Mouse (Mus musculus) brain, embryonic 18.5 days (tissue): Measurements from ENCODE around the gene Gstp1.
"Not testable (repeated sequence)": the region's sequence is repeated elsewhere in the genome, so short reads cannot be mapped to it uniquely, and the experiment has no call there.

Source experiments
- DNase-seq: peaks from one replicate; pipeline ENCODE4 v3.0.0-alpha.2; 2012; ENCODE audit warnings: low read depth, low spot score

Gene Gstp1

DNA sequence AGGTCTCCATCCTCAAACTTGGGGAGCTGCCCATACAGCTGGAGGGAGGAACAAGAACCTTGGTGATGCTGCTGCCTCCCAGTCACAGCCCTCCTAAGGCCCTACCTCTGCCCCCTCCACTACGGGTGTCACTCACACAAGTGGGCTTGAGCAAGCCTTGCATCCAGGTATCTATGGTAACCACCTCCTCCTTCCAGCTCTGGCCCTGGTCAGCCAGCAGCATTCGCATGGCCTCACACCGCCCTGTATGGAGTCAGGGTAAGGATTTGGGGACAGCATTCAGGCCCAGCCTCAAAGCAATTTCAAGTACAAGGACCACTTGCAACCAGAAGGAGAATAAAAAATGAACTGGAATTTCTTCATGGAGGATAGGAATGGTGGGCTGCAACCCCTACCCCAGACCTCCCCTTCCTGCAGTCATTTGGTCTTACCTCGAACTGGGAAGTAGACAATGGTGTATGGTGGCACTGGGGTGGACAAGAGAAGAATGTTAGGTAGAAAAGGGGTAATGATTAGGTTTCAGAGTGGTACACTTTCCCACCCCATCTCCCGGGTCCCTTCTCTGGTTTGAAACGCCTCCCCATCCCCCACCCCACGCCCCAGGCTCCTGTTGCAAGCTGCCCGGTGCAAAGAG, 514 bp downstream of the Gstp1 start:
- DNase-seq = not testable (repeated sequence)

DNA sequence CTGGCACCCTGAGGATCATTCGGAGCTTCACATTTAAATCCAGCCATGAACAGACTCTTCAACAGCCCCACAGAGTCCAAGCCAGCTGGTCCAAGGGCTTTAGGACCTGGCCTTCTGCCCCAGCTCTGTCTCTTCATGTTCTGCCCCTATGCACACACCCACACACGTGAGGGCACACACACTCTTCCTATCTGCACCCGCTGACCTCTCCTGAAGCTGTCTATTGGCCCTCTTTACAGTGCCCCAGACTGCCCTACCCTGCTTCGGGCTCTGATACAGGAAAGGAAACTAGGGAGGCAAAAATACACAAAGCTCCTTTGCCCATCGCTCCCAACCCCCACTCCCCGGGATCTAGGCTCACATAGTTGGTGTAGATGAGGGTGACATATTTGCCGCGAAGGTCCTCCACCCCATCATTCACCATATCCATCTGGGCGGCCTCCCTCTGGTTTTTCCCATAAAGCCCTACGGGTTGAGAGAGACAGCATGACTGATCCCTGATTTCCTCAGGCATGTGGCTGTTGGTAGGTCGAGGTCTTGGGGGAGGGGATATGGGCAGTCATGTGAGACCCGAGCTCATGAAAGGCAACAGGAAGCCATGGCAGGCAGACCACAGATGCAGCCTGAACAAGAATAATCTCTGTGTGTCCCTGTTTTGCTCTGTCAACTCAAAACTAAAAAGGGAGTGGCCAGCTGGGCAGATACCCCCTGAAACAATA, 1.3 kb downstream of the Gstp1 start:
- no peak for DNase-seq

DNA sequence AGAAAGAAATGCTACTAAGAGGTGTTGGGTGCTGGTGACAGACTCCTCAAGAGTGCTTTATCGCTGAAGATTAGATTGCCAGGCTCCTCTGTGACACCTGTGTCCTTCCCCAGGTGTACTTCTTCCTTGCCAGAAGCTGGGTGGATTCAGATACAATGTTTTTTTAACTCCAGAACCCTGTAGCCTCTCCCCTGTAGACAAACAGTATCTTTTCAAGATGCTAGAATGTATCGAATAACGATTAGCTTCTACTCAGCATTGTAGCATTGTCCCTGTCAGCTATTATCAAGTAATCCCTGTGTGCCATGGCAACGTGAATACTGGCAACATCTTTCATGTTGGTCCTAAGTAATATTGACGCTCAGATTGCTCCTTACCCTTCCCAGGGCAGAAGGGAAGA, 4.0 kb downstream of the Gstp1 start:
- DNase-seq = no peak

DNA sequence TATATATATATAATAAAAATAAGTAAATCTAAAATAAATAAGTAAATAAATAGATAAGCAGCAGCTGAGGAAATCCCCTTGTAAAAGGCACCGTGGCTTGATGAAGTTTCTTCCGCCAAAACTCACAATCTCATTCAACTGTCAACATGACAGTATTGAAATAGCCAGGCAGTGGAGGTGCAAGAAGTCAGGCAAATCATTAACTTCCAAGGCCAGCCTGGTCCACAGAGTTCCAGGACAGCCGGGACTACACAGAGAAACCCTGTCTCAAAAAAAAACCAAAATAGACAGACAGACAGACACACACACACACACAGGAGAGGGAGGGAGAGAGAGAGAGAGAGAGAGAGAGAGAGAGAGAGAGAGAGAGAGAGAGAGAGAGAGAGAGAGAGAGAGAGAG, 4.5 kb downstream of the Gstp1 start:
- DNase-seq = no peak

DNA sequence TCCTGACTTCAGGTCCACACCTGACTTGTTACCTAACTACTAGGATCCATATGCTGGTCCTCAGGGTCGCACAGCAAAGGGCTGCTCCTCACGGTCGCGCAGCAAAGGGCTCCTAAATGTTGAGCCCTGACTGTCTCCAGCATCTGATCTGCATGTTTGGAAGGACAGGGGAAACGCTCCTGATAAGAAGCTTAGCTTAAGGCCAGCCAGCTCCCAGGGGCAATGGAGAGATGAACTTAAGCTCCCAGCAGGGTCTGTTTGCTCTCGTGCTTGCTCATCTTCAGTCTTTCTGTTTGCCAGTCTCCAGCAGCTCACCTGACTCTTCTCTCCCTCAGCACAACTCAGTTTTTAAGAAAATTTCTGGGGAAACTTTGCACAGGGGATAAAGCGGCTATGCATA, 5.1 kb downstream of the Gstp1 start:
- no peak for DNase-seq

DNA sequence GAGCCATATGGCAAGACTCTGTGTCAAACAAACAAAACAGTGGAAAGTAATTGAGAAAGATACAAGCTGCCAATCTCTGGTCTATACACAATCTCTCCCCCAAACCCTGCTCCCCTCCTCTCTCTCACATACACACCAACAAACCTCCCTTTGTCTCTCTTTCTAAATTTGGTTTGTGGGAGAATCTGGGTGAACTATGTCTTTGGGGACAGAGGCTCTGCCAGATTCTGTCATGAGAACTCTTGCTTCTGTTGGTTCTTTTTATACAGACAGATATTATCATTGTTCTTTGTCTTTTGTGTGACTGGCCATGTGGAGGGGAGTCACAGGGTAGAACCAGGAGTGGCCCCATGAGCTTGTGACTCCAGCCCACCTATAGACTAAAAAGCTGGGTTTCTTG, 10.2 kb downstream of the Gstp1 start:
- no peak for DNase-seq

DNA sequence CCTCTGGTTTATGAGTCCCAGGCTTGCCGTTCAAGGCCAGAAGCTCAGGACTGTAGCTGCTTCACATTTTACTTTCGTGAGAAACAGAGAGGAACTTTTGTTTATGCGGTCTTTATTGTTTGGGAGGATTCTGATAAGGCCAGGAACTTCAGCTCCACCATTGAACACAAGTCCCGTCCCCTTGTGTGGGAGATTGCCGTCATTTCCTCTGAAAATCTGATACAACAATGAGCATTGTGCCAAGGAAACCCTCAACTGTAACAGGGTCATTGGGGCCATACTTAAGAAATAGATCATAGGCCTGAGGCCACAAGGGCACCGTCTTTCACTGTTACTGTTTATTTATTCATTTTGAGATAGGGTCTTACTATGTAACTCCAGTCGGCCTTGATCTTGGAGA, 14.6 kb downstream of the Gstp1 start:
- no peak for DNase-seq

DNA sequence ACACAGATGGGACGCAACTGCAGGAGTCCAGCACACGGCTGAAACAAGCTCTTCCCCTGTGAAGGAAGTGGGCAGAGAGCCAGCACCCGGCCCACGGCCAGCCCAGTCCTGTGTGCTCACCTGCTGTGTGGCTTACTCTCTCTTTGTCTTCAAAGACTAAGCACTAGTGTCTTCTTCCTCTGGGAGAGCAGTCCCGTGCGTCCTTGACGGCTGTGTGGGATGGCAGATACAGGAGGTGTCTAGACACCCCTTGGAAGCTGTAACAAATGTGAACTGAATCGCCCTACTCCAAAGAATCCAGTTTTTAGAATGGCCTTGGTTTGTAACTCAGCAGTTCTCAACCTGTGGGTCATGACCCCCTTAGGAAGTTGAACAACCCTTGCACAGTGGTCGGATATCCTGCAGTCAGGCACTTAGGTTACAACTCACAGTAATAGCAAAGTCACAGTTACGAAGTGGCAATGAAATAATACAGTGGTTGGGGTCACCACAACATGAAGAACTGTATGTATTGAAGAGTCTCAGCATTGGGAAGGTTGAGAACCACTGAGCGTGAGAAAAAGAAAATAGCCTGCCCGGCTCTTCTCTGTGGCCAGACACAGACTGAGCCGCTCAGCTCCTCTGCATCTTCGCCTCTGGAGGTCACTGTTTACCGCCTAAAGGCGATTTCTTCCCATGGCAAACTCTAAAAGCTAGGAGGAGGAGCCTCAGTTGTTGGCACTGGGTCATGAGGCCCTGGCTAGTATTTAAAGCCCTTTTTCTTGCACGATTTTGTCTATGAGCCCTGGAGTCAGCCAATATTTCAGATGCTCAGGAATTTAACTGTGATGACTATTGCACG, 18.8 kb downstream of the Gstp1 start:
- DNase-seq = peak; percentile 46

DNA sequence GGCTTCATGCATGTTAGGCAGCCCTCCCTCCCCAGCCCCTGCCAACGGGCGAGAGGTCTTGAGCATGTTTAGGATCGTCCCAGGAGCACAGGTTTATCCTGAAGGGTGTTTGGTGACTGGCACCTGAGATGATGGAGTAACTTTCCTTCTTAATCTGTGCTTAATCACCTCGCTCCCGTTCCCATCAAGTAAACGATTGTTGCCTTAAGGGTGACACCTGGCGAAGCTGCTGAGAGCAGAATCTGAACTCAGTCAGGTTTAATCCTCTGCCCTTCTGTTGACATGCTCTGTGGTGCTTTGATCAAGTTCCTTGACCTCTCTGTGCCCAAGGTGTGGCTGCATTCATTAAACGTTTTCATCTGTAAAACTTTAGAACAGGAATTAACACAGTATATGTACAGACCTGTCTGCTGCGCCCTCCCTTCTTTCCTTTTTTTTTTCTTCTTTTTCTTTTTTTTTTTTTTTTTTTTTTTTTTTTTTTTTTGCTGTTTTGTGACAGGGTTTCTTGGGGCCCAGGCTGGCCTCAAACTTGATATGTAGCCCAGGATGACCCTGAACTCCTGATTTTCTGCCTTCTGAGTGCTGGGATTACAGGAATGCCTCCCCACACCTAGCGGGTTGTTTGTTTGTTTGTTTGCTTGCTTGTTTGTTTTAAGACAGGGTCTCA, 19.7 kb downstream of the Gstp1 start:
- no peak for DNase-seq

DNA sequence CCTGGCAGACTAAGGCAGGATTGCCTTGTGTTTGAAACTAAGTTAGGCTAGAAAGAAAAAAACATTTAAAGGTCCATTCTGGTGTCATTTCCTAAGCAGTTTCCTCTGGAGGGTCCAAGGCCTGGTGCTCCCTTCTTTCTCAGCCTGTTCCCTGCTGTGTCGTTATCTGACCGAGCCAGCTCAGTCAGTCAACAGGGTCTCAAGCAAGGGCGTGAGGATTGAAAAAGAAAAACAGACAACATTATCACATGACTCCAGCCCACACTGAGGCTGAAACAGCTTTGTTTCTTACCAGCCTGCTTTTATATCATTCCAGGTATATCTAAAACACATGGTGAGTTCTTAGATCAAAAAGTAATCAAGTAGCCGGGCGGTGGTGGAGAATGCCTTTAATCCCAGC, 22.1 kb downstream of the Gstp1 start:
- no peak for DNase-seq

DNA sequence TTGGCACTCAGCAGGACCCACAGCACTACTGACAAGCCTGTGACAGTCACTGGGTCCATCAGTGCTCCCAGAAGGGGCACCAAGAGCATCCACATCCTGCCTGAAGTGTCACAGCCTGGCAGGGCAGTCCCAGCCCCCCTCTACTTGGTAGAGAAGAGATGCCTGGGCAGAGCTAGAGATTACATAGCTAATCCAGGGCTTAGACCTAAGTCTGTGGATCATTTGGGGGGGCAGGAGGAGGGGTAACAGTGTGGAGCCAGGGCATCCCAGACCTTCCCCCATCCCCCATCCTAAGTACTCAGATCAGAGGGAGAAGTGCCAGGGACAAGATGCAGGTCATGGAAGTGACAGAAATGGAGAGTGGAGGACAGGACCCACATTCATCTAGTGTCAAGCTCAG, 23.0 kb downstream of the Gstp1 start:
- no peak for DNase-seq

DNA sequence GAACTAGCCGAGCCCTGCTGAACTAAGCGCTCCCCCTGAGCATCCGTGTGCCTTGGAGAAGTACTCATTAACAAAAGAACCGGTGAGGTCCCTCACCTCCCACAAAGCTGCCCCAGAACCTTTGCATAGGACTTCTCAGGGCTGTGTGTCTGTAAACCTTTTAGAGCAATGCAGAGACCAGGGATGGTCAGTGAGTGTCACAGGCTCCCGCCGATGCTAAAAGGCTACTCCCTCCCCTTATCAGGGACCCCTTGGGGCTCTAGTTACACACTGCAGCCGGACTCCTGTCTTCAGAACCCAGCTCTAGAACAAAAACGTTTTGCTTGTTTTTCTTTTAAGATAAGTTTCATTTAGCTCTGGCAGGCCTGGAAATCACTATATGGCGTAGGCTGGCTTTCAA, 24.7 kb downstream of the Gstp1 start:
- no peak for DNase-seq

DNA sequence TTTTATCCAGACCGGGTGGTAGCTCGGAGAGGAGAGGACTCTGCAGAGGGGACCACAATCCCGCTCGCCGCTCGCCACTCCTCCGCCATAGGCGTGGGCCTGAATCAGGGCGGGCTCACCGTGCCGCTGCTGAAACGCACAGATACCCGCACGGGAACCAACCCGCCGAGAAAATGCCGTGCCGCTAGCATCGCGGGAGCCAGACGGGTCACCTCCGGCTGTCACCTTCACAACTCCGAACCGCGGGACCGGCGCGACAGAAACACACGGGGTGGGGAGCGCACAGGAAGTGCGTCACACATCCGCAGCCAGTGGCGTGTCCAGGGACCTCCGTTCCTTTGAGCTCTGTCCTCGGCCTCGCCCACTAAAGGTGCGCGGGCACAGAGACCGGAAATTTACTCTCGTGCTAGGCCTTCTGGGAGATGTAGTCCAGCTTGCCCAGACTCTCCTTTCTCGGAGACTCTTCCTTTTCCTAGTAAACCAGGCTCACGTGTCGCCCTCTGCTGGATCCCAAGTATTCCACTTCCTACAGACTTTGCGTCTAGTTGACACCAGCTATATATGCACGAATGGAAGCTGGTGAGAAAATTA, 25.3 kb downstream of the Gstp1 start, which contains the start of gene Ndufv1:
Gene Ndufv1 (minus strand): TSS at position 375 of the 591 bp plus-strand sequence.
- peak; percentile 97 for DNase-seq

DNA sequence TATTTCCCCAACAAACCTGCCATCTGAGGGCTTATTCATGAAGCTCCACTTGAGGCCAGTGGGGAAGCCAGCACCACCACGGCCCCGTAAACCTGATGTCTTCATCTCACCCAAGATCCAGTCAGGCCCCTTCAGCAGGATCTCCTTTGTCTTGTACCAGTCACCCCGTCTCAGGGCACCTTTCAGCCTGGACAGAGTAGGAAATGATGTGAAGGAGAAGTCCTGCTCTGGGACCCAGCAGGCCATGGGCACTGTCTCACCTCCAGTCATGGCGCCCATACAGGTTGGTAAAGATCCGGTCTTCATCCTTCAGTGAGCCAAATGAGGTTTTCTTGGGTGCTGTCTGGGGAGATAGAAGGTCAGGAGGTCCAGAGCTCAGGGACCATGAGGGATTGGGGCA, 26.7 kb downstream of the Gstp1 start:
- no peak for DNase-seq

DNA sequence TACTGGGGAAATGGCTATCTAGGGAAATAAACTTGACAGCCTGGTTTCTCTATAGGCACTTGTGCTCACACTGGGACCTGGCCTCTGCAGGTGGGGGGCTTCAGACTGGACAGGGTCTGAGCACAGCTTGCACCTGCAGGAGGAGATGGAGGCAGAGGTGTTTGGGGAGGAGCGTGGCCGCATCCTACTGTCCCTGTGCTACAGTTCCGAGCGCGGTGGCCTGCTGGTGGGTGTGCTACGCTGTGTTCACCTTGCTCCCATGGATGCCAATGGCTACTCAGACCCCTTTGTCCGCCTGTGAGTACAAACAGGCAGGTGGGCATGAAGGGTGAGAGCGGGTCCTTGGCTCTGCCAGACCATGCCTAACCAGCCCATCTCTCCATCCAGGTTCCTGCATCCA, 31.8 kb downstream of the Gstp1 start:
- no peak for DNase-seq

DNA sequence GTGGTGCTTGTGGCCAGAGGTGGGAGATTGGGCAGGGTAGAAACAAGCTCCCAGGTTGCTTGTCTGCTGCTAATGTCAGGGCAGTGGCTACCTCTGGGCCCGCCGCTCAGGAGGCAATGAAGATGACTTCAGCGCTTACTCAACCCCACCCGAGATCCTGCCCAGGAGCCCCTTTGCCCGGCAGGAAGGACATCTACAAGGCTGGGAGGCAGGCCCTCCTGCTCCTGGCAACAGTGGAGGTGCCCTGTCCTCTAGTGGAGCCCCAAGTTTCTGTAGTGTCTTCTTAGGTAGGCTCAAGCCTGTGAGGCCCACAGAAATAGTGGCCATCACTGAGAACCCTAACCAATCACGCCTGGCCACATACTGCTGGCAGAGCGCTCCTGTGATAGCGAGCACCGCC, 32.7 kb downstream of the Gstp1 start:
- DNase-seq = no peak

DNA sequence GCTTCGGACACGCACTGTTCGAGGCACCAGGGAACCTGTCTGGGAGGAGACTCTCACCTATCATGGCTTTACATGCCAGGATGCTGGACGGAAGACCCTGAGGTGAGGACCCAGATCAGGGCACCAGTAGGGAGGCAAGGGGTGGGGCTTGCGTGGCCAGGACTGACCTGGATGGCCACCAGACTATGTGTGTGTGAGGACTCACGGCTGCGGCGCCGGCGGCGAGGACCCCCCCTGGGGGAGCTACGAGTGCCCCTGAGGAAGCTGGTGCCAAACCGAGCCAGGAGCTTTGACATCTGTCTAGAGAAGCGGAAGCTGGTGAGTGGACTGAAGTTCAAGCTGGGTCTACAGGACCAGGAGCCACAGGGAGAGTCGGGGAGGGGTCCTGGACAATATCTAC, 33.5 kb downstream of the Gstp1 start:
- no peak for DNase-seq

DNA sequence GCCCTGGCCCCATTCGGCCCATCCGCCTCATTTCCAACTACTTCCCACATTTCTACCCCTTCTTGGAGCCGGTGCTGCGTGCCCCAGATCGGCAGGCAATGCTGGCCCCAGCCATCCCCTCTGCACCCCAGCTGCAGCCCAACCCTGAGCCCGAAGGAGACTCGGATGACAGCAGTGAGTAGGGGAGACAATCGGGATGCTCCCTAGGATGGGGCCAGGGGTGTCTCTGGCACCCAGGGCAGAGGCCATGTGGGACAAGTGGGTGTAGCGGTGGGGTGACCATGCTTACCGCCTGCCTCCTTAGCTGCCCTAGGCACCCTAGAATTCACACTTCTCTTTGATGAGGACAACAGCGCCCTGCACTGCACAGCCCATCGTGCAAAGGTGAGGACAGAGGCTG, 34.1 kb downstream of the Gstp1 start:
- DNase-seq = no peak

DNA sequence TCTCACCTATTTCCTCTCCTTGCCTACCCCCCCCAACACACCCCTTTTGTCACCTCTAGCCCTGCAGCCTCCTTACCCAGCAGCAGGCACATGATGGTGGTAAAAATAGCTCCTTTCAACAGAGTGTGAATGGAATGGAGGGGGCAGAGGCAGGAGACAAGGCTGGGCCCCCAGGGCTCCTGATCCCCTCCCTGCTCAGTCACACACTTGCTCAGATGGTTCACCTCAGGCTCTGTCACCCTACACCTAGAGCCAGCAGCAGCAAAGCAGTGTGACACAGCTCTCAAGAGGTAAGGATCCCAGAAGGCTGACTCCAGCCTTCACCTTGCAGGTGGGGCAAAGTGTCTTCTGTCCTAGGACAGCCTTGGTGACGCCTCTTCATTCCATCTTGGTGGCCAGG, 34.7 kb downstream of the Gstp1 start, which contains the start of gene Doc2g:
Gene Doc2g (plus strand): TSS at position 202 of the 400 bp plus-strand sequence.
- no peak for DNase-seq

DNA sequence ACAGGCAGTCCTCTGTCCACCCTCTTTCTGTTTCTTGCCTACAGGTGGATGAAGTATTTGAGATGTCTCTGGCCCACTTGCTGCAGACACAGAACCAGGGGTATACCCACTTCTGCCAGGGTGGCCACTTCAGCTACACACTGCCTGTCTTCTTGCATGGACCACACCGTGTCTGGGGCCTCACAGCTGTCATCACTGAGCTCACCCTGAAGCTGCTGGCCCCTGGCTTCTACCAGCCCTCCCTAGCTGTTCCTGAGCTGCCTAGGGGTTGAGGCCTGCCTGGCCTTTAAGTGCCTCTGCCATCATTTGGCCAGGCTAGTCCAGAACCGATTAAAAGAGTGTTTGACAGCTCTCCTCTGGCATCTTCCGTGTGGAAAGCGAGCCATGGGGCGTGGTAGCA, 36.0 kb downstream of the Gstp1 start:
- no peak for DNase-seq

DNA sequence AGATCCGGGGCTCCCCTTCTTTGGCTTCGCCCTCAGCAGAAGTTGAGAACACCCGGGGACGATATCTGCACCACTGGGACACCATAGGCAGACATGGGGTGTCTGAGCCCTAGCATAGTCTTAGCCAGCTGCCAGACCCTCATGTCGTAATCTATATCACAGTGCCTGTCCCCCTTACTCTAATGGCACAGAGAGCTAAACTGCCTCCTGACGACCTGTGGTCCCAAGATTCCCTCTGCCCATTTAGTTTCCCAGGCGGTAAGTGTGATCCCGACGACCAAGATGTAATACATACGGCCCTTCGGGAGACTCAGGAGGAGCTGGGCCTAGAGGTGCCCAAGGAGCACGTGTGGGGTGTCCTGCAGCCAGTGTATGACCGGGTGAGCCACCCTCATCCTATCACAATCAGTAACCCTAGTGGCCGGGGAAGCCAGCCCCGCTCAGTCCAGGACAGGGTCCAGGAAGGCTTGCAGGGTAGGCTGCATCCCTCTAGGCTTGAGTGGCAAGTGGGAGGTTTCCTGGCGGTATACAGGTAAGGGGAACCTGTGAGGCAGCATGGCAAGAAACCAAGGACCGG, 36.7 kb downstream of the Gstp1 start:
- DNase-seq = no peak
